Comparison of ENCODE assay signal across 8 mouse cellular contexts in the genomic region with DNA sequence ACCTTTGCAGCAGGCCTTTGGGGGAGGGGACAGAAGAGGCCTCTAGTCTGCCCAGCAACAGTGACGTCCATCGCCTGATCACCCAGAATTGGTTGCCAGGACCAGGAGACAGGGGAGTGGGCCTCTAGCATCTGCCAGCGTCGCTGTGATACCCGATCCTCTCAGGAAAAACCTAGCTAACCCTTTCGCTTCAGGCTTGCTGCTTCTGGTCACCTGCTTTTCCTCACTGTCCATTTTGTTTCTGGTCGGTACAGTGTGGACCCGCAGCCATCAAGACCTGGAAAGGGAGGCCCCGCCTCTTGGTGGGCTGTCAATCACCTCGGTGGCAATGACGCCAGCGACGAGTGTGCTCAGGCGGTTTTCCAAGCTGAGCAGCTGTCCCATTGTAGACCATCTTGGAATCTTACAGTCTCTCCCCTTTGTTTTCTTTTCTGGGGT. TPM values are rescaled to one million over a fixed set of nuclear protein-coding genes. Genes with fewer than 3 reads are reported as not detected.
DNase-seq lines count a peak whose midpoint lies in the region; ATAC-seq and TF ChIP-seq lines count a peak whose summit lies in the region.

No protein-coding gene starts in this region.

- H3K9me3 ChIP-seq in hindbrain, embryonic 11.5 days (ENCODE audit: control insufficient read depth, low read length), result no peaks in the 10 kb centered on the region
- H3K9me3 ChIP-seq in lung, postnatal 0 days (ENCODE audit: low read length), result no peaks in the 10 kb centered on the region

- peak overlapping the region; percentile 53 for H3K9ac ChIP-seq in hindbrain, embryonic 11.5 days (ENCODE audit: low read depth, low read length)
- H3K9ac ChIP-seq in lung, postnatal 0 days (replicated peaks; ENCODE audit: low read depth), result no peak overlapping the region

- DNase-seq in MEL-GATA-1-ER (ENCODE audit: extremely low read depth, low read depth), result peak; percentile 76
- peak; percentile 95 to 97 for DNase-seq in cerebellum, adult 2 months
- peak; percentile 92 to 97 for DNase-seq in frontal cortex, adult 2 months (ENCODE audit: extremely low spot score in 1 of 2, low spot score in 1 of 2)
- DNase-seq in hindbrain, embryonic 11.5 days (ENCODE audit: low spot score), result peak; percentile 98
- DNase-seq in layer of hippocampus, postnatal 10 days (ENCODE audit: low spot score in 2 of 2), result peak; percentile 95
- DNase-seq in lung, postnatal 0 days (ENCODE audit: low spot score), result peak; percentile 95
- peak; percentile 82 for DNase-seq in retina, adult 2 months (ENCODE audit: low read depth, low spot score)
- peak; percentile 88 for DNase-seq in thymus, postnatal 4 days

- TF ChIP-seq EP300 in lung, postnatal 0 days (IDR thresholded peaks at IDR 0.05), result no peak

- WGBS in cerebellum, adult 2 months, result under 1% methylated on average over 14 of the region's 14 CpGs
- under 1% methylated on average over 14 of the region's 14 CpGs for WGBS in hindbrain, embryonic 11.5 days
- WGBS in lung, postnatal 0 days, result 2% methylated on average over 14 of the region's 14 CpGs

- H3K4me1 ChIP-seq in cerebellum, adult 2 months (ENCODE audit: control insufficient read depth, insufficient read depth, low read length), result no peaks in the 10 kb centered on the region
- H3K4me1 ChIP-seq in hindbrain, embryonic 11.5 days (replicated peaks; ENCODE audit: control insufficient read depth, insufficient read depth, low read length), result no peaks in the 10 kb centered on the region
- H3K4me1 ChIP-seq in lung, postnatal 0 days (ENCODE audit: insufficient read depth, low read depth, low read length), result no peaks in the 10 kb centered on the region

- peak overlapping the region; percentile 94 for H3K27ac ChIP-seq in cerebellum, adult 2 months (ENCODE audit: insufficient read depth, low read length)
- peak overlapping the region; percentile 92 for H3K27ac ChIP-seq in hindbrain, embryonic 11.5 days (ENCODE audit: low read depth, low read length)
- peak overlapping the region; percentile 71 for H3K27ac ChIP-seq in lung, postnatal 0 days (ENCODE audit: low read length)

- peak overlapping the region; percentile 96 for H3K4me3 ChIP-seq in cerebellum, adult 2 months (replicated peaks; ENCODE audit: insufficient read depth, low read depth, low read length)
- peak overlapping the region; percentile 22; the same call in 1 of the 2 replicates for H3K4me3 ChIP-seq in hindbrain, embryonic 11.5 days (ENCODE audit: low read depth, low read length)
- peak overlapping the region; percentile 57 for H3K4me3 ChIP-seq in lung, postnatal 0 days (ENCODE audit: low read depth, low read length)

- TF ChIP-seq CTCF in cerebellum, adult 2 months (IDR thresholded peaks at IDR 0.05; ENCODE audit: borderline replicate concordance, insufficient read depth, low read depth, low read length), result no peak
- TF ChIP-seq CTCF in lung, postnatal 0 days (IDR thresholded peaks at IDR 0.05), result no peak

- H3K36me3 ChIP-seq in hindbrain, embryonic 11.5 days (ENCODE audit: control insufficient read depth, insufficient read depth, low read length), result no peaks in the 10 kb centered on the region
- H3K36me3 ChIP-seq in lung, postnatal 0 days (ENCODE audit: insufficient read depth, low read length), result no peaks in the 10 kb centered on the region

- peak overlapping the region; percentile 40 for H3K4me2 ChIP-seq in hindbrain, embryonic 11.5 days (replicated peaks; ENCODE audit: low read depth, low read length)
- peak overlapping the region; percentile 52 for H3K4me2 ChIP-seq in lung, postnatal 0 days (replicated peaks; ENCODE audit: low read depth, low read length)

- peak; percentile 99 for ATAC-seq in hindbrain, embryonic 11.5 days (ENCODE audit: low FRiP score)
- ATAC-seq in lung, postnatal 0 days, result peak; percentile 99

- H3K27me3 ChIP-seq in cerebellum, adult 2 months (ENCODE audit: control insufficient read depth, insufficient read depth, low read length), result no peaks in the 10 kb centered on the region
- no peaks in the 10 kb centered on the region for H3K27me3 ChIP-seq in hindbrain, embryonic 11.5 days (ENCODE audit: control insufficient read depth, insufficient read depth, low read length)
- H3K27me3 ChIP-seq in lung, postnatal 0 days (replicated peaks; ENCODE audit: insufficient read depth, low read length), result no peaks in the 10 kb centered on the region

- peak; percentile 52; the same call in 1 of the 2 replicates for TF ChIP-seq POLR2A in cerebellum, adult 2 months (IDR thresholded peaks at IDR 0.05; ENCODE audit: borderline replicate concordance, insufficient read depth, low read length)

RNA-seq across cellular contexts. Expression of a gene that starts 5.5 kb away (rescaled TPM):
- 145 and 178 TPM in 2 replicates for polyA plus RNA-seq in cerebellum, adult 2 months (2012; rRNA removed)
- polyA plus RNA-seq in frontal cortex, adult 2 months (2012; rRNA removed), result 43.8 and 54.7 TPM in 2 replicates
- 0.39 and 0.61 TPM in 2 replicates for polyA plus RNA-seq in hindbrain, embryonic 11.5 days (2014; fragmentation: Nextera tagmentation; extraction: Ambion mirVana)
- 1 to 10 TPM; 3.2 to 4.3 TPM for total RNA-seq in layer of hippocampus, postnatal 10 days (2021)
- polyA plus RNA-seq in lung, postnatal 0 days (2015; fragmentation: Nextera tagmentation; extraction: Ambion mirVana), result 0.07 TPM in 1 of 2 replicates, not detected in the other

RNA-seq across cellular contexts. Expression of a gene that starts 17.1 kb away (rescaled TPM):
- polyA plus RNA-seq in cerebellum, adult 2 months (2012; rRNA removed), result 403 and 405 TPM in 2 replicates
- polyA plus RNA-seq in frontal cortex, adult 2 months (2012; rRNA removed), result 430 and 435 TPM in 2 replicates
- 16.8 and 24.8 TPM in 2 replicates for polyA plus RNA-seq in hindbrain, embryonic 11.5 days (2014; fragmentation: Nextera tagmentation; extraction: Ambion mirVana)
- 100 to 1,000 TPM; 594 to 649 TPM for total RNA-seq in layer of hippocampus, postnatal 10 days (2021)
- polyA plus RNA-seq in lung, postnatal 0 days (2015; fragmentation: Nextera tagmentation; extraction: Ambion mirVana), result 5.8 and 6.2 TPM in 2 replicates

RNA-seq across cellular contexts. Expression of a gene that starts 27.7 kb away (rescaled TPM):
- polyA plus RNA-seq in cerebellum, adult 2 months (2012; rRNA removed), result 10.3 and 12.0 TPM in 2 replicates
- polyA plus RNA-seq in frontal cortex, adult 2 months (2012; rRNA removed), result 30.3 and 40.6 TPM in 2 replicates
- 137 and 153 TPM in 2 replicates for polyA plus RNA-seq in hindbrain, embryonic 11.5 days (2014; fragmentation: Nextera tagmentation; extraction: Ambion mirVana)
- 10 to 100 TPM; 73.3 to 83.7 TPM for total RNA-seq in layer of hippocampus, postnatal 10 days (2021)
- polyA plus RNA-seq in lung, postnatal 0 days (2015; fragmentation: Nextera tagmentation; extraction: Ambion mirVana), result 35.6 and 44.3 TPM in 2 replicates

RNA-seq across cellular contexts. Expression of a gene that starts 39.4 kb away (rescaled TPM):
- polyA plus RNA-seq in cerebellum, adult 2 months (2012; rRNA removed), result 0.55 and 0.77 TPM in 2 replicates
- 2.8 and 3.3 TPM in 2 replicates for polyA plus RNA-seq in frontal cortex, adult 2 months (2012; rRNA removed)
- polyA plus RNA-seq in hindbrain, embryonic 11.5 days (2014; fragmentation: Nextera tagmentation; extraction: Ambion mirVana), result 0.86 and 1.1 TPM in 2 replicates
- total RNA-seq in layer of hippocampus, postnatal 10 days (2021), result 1 to 10 TPM; 3.2 to 3.7 TPM
- 0.13 and 0.21 TPM in 2 replicates for polyA plus RNA-seq in lung, postnatal 0 days (2015; fragmentation: Nextera tagmentation; extraction: Ambion mirVana)

RNA-seq across cellular contexts. Expression of a gene that starts 47.7 kb away (rescaled TPM):
- polyA plus RNA-seq in cerebellum, adult 2 months (2012; rRNA removed), result 0.29 TPM in 1 of 2 replicates, not detected in the other
- 0.42 and 1.1 TPM in 2 replicates for polyA plus RNA-seq in frontal cortex, adult 2 months (2012; rRNA removed)
- polyA plus RNA-seq in hindbrain, embryonic 11.5 days (2014; fragmentation: Nextera tagmentation; extraction: Ambion mirVana), result not detected in 2 replicates
- under 1 TPM; 0.53 to 0.83 TPM for total RNA-seq in layer of hippocampus, postnatal 10 days (2021)
- 0.14 TPM in 1 of 2 replicates, not detected in the other for polyA plus RNA-seq in lung, postnatal 0 days (2015; fragmentation: Nextera tagmentation; extraction: Ambion mirVana)

Comparison
In these comparisons a context has a peak if more than half of its experiments do, and no peak if none do; other contexts are left out.
1. Peak in every context shown above with its lines: DNase-seq, ATAC-seq, H3K4me3 ChIP-seq and H3K27ac ChIP-seq.
2. H3K4me3 ChIP-seq: peak in every context shown above with its lines; median percentile 96 in cerebellum, adult 2 months; 57 in lung, postnatal 0 days; 22 in hindbrain, embryonic 11.5 days.
3. RNA of a gene that starts 5.5 kb away (polyA plus RNA-seq): 145 to 178 TPM in cerebellum, adult 2 months and 43.8 to 54.7 TPM in frontal cortex, adult 2 months; 0.39 to 0.61 TPM in hindbrain, embryonic 11.5 days and 0.07 TPM in lung, postnatal 0 days; every median in the first group is over 10 times any median in the second.
4. RNA of a gene that starts 17.1 kb away (polyA plus RNA-seq): 430 to 435 TPM in frontal cortex, adult 2 months and 403 to 405 TPM in cerebellum, adult 2 months; 16.8 to 24.8 TPM in hindbrain, embryonic 11.5 days and 5.8 to 6.2 TPM in lung, postnatal 0 days; every median in the first group is over 10 times any median in the second.